Mouse (Mus musculus) liver, adult 2 months (tissue): ENCODE measurements around the gene Yif1a.

Source experiments
- CTCF ChIP-seq: fragments of 200-500 bp; IDR thresholded peaks from 2 replicates; pipeline ENCODE4 v1.5.1; 2011; ENCODE audit warnings: low read depth, low read length, control low read depth
- POLR2A ChIP-seq: fragments of 200-500 bp; IDR thresholded peaks from 2 replicates; pipeline ENCODE4 v1.6.1; 2011; ENCODE audit warnings: low read length, control low read depth; ENCODE audit not compliant: insufficient read depth; ENCODE audit errors: extremely low read depth

GRCm38 (mm10) chr19:5058801-5059771 lies 29.3 kb upstream of the Yif1a start:
- TF ChIP-seq CTCF (no peak), POLR2A (no peak)
